Mouse (Mus musculus) hindlimb bud, embryonic 11.5 days (tissue): Measurements from ENCODE around the gene Mt1.

ENCODE experiments used
- DNase-seq: peaks from one replicate; pipeline ENCODE4 v3.0.0-alpha.2; 2012; ENCODE audit warnings: low read depth, low spot score; ENCODE audit errors: extremely low spot score

The Mt1 gene

DNA sequence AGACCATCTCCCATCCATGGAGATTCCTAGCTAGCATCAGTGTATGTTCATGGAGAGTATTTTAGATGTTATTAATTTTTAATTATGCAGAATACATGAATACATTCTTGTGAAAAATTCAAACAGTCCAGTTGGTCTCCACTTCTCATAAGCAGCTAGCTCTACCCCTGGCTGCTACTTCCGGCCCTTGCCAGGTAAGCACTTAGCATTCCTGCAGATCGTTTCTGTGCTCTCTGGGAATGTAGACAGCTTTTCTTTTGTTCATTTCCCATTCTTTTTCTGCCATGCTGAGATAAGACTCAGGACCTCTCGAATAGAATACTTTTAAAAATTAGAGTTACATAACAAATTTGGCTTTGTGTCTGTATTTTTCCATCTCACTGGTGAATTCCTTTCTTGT, 25.2 kb downstream of the Mt1 start:
- DNase-seq = no peak

- no peak for DNase-seq
Measured at GRCm38 (mm10) chr8:94205736-94206135, 26.9 kb downstream of the Mt1 start.

DNA sequence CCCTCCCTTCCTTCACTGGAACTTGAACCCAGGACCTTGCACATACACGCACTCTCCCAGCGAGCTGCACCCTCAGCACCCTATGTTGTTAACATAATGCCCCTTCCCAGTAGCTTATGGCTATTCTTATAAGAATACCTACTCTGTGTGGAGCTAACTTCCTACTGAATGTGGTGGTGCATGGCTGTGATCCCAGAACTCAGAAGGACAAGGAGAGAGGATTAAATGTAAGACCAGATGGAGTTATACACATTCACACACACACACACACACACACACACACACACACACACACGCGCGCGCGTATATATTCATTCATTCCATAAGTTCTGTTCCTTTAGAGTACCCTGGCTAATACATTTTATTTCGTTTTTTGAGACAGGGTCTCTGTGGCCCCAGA, 27.4 kb downstream of the Mt1 start:
- no peak for DNase-seq

GRCm38 (mm10) chr8:94207491-94207890, 28.6 kb downstream of the Mt1 start:
- no peak for DNase-seq

DNA sequence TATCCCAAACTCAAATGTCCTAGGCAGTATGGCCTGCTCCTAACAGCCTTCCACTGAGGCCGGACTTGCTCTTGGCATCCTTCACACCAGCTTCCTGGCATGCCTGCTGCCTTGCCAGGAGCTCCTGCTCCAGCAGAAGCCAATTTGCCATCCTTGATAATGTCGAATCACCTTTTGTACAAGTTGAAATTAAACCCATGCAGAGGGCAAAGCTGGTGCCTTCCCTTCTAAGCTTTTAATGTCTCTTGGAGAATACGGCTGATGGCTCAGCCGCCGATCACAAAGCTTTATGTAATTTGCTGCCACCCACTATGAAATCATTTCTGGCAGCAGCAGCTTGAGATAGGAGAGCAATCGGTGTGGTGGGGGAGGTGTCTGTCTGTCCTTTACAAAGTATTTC, 30.8 kb downstream of the Mt1 start:
- DNase-seq = no peak

DNA sequence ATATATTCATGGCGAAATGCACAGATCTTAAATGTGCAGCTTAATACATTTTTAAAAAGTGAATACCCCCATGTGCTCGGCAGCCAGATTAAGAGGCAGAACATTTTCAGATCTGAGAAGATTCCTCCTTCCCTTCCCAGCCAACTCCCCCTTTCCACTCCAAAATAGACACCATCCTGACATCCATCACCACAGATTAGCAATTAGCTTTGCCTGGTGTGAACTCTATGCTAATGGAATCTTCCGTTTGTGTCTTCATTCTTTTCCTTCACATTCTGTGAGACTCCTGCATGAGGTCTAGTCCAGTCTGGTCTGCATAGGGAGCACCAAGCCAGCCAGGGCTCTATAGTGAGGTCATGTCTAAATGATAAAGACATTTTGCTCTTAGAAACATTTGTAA, 31.3 kb downstream of the Mt1 start:
- no peak for DNase-seq

- no peak for DNase-seq
Measured at GRCm38 (mm10) chr8:94213819-94214218, 34.9 kb downstream of the Mt1 start.

DNA sequence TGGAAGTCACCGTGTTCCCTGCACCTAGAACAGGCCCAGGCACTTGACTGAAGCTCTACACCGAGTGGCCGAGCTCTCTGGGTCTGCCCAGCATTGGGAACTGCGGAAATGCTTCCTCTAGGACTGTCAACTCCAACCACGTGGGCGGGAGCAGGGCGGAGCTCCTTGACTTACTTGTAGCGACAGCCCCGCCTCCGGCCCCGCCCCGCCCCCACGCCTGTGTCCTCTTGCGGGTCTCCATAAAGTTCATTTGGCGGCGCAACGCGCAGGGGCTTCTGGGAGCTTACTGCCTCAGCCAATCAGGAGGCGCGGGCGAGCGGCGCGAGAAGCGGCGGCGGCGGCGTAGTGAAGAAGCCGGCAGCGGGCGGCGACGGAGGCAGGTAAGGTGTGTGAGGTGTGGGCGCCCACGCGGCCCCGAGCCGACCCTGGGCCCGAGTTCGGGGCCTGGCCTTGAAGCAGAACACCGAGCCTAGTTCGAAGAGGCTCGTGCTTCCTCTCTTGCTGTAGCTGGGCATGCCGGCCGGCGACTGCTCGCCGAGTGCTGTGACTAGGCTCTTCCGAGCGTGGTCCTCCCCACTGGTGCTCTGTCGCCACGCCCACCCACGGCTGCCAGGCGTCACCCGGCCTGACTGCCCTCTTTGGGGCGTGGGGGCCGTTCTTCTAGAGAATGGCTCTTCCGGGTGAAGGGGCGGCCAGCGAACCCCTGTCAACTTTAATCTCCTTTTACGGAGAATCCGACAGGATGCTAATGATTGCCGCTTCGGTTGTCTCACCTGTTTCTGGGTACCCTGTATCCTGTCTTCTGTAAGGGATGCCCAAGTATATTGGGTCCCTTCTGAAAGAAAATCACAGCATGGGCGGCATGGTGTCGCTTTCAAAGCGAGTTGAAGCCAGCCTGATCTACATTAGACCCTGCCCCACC, 35.6 kb downstream of the Mt1 start, which contains the start of gene Nup93:
Gene Nup93, plus strand, starts transcription at position 313 of the 922 bp plus-strand sequence.
- DNase-seq = peak; percentile 90

GRCm38 (mm10) chr8:94227381-94227939, 48.6 kb downstream of the Mt1 start:
- no peak for DNase-seq
